Mouse (Mus musculus) C2C12 (cell line): ENCODE results near the gene Ccdc78. TPM values are rescaled to one million over a fixed set of nuclear protein-coding genes. Genes with fewer than 3 reads are reported as not detected.

Experiments
- H3K27me3 ChIP-seq: one replicate; pipeline ENCODE4 v1.6.1; 2011; ENCODE audit not compliant: control insufficient read depth, insufficient read depth, insufficient read length
- H3K36me3 ChIP-seq: one replicate; pipeline ENCODE4 v1.6.1; 2011; ENCODE audit not compliant: control insufficient read depth, insufficient read depth
- H3K4me3 ChIP-seq: one replicate; pipeline ENCODE4 v1.5.1; 2011; ENCODE audit warnings: mild to moderate bottlenecking, control low read depth; ENCODE audit not compliant: poor library complexity, insufficient read depth, severe bottlenecking
- H3K79me2 ChIP-seq: one replicate; pipeline ENCODE4 v1.6.1; 2011; ENCODE audit not compliant: control insufficient read depth, insufficient read depth
- H3K79me3 ChIP-seq: one replicate; pipeline ENCODE4 v1.6.1; 2011; ENCODE audit warnings: low read depth, control low read depth
- H3ac ChIP-seq: one replicate; pipeline ENCODE3; 2011; ENCODE audit warnings: low read depth; ENCODE audit not compliant: control insufficient read depth, insufficient read length
- CEBPB ChIP-seq: IDR thresholded peaks from one replicate; pipeline ENCODE4 v1.6.1; 2011; ENCODE audit warnings: low read depth, mild to moderate bottlenecking, control low read depth, moderate library complexity
- CTCF ChIP-seq: IDR thresholded peaks from one replicate; pipeline ENCODE4 v1.5.1; 2011; ENCODE audit not compliant: control insufficient read depth, insufficient read depth, insufficient read length
- FOSL1 ChIP-seq: IDR thresholded peaks from one replicate; pipeline ENCODE4 v1.8.0; 2011; ENCODE audit warnings: mild to moderate bottlenecking, low read length; ENCODE audit not compliant: poor library complexity, insufficient read depth, severe bottlenecking
- MAX ChIP-seq: IDR thresholded peaks from one replicate; pipeline ENCODE4 v1.6.1; 2011; ENCODE audit warnings: mild to moderate bottlenecking, control low read depth
- MYOD1 ChIP-seq: IDR thresholded peaks from one replicate; pipeline ENCODE4 v1.6.1; 2011; ENCODE audit warnings: low read depth; ENCODE audit not compliant: control insufficient read depth, insufficient read length
- MYOG ChIP-seq: IDR thresholded peaks from one replicate; pipeline ENCODE4 v1.6.1; 2011; ENCODE audit not compliant: control insufficient read depth, insufficient read length; ENCODE audit errors: extremely low read depth
- USF1 ChIP-seq: IDR thresholded peaks from one replicate; pipeline ENCODE4 v1.6.1; 2011; ENCODE audit warnings: low read depth, mild to moderate bottlenecking, control low read depth, moderate library complexity
- polyA plus RNA-seq: library from polyadenylated mRNA; unstranded; fragments of >200 nt; fragmentation: generic; extraction: Trizol; gene quantifications from one replicate; pipeline ENCODE4 v1.2.1, GENCODE M21; 2012; ENCODE audit warnings: missing spikeins

Ccdc78 gene
- polyA plus RNA-seq, 1 experiment, result 0.12 TPM

GRCm38 (mm10) chr17:25792615-25793014, 6.2 kb downstream of the Ccdc78 start, which contains the start of gene Fam173a:
TSS of gene Fam173a (minus strand) at chr17:25792901.
- H3K36me3 ChIP-seq, result peaks cover 4% of the 10 kb centered on the region

GRCm38 (mm10) chr17:25794197-25794596, 7.8 kb downstream of the Ccdc78 start:
- H3K79me2 ChIP-seq, result peaks cover 30% of the 10 kb centered on the region
- peaks cover 4% of the 10 kb centered on the region for H3K36me3 ChIP-seq
- no peak overlapping the region for H3ac ChIP-seq
- H3K27me3 ChIP-seq, result no peaks in the 10 kb centered on the region
- no peak overlapping the region for H3K4me3 ChIP-seq
- peaks cover 7% of the 10 kb centered on the region for H3K79me3 ChIP-seq
- TF ChIP-seq CTCF (no peak), MAX (no peak), USF1 (no peak), MYOD1 (no peak)

More at GRCm38 (mm10) chr17:25792615-25793014, 6.2 kb downstream of the Ccdc78 start, which contains the start of gene Fam173a:
- no peak for TF ChIP-seq MYOG
- no peak for TF ChIP-seq CEBPB
- Histone ChIP-seq H3K4me3 (peak within 1 kb of the TSS; percentile 79), H3ac (peak within 1 kb of the TSS; percentile 85), H3K79me3 (peaks cover 7% of the 10 kb centered on the region), H3K79me2 (peaks cover 30% of the 10 kb centered on the region), H3K27me3 (no peaks in the 10 kb centered on the region)

- H3K27me3 ChIP-seq, result no peaks in the 10 kb centered on the region
- peaks cover 30% of the 10 kb centered on the region for H3K79me2 ChIP-seq
- peaks cover 7% of the 10 kb centered on the region for H3K79me3 ChIP-seq
- no peak overlapping the region for H3K4me3 ChIP-seq
- H3ac ChIP-seq, result no peak overlapping the region
- no peak for TF ChIP-seq USF1
- no peak for TF ChIP-seq CEBPB
- TF ChIP-seq MYOG, result no peak
- TF ChIP-seq MYOD1, result no peak
- no peaks in the 10 kb centered on the region for H3K36me3 ChIP-seq
Observed at GRCm38 (mm10) chr17:25794998-25795397, 8.6 kb downstream of the Ccdc78 start.

- TF ChIP-seq CEBPB (no peak), FOSL1 (no peak), MYOD1 (no peak)
- Histone ChIP-seq H3K79me2 (peaks cover 27% of the 10 kb centered on the region), H3K4me3 (peak within 1 kb of the TSS; percentile 51), H3K27me3 (no peaks in the 10 kb centered on the region), H3K79me3 (peaks cover 7% of the 10 kb centered on the region), H3ac (peak within 1 kb of the TSS; percentile 66), H3K36me3 (no peaks in the 10 kb centered on the region)
Observed at GRCm38 (mm10) chr17:25795609-25796092, 9.3 kb downstream of the Ccdc78 start, which contains the start of gene AC134908.4. TSS of gene AC134908.4 (minus strand) at chr17:25795659.

- Histone ChIP-seq H3K4me3 (peak overlapping the region; percentile 51), H3K79me2 (peaks cover 21% of the 10 kb centered on the region), H3ac (peak overlapping the region; percentile 66), H3K79me3 (peaks cover 5% of the 10 kb centered on the region), H3K27me3 (no peaks in the 10 kb centered on the region), H3K36me3 (no peaks in the 10 kb centered on the region)
- TF ChIP-seq CEBPB, result no peak
- no peak for TF ChIP-seq USF1
Observed at GRCm38 (mm10) chr17:25796211-25796771, 9.9 kb downstream of the Ccdc78 start.

- Histone ChIP-seq H3K36me3 (no peaks in the 10 kb centered on the region), H3K79me2 (peaks cover 14% of the 10 kb centered on the region), H3K79me3 (peaks cover 5% of the 10 kb centered on the region), H3K4me3 (peak within 1 kb of the TSS; percentile 51), H3K27me3 (no peaks in the 10 kb centered on the region), H3ac (peak within 1 kb of the TSS; percentile 66)
- TF ChIP-seq MAX (no peak), USF1 (no peak), CTCF (no peak), CEBPB (no peak), MYOD1 (no peak), MYOG (no peak), FOSL1 (no peak)
Observed at GRCm38 (mm10) chr17:25796951-25797369, 10.6 kb downstream of the Ccdc78 start, which contains the start of gene Metrn. TSS of gene Metrn (minus strand) at chr17:25797136.

GRCm38 (mm10) chr17:25801029-25801428, 14.6 kb downstream of the Ccdc78 start:
- Histone ChIP-seq H3K36me3 (no peaks in the 10 kb centered on the region), H3K79me2 (peaks cover 8% of the 10 kb centered on the region), H3K79me3 (no peaks in the 10 kb centered on the region), H3K4me3 (no peak overlapping the region), H3ac (no peak overlapping the region), H3K27me3 (no peaks in the 10 kb centered on the region)
- TF ChIP-seq FOSL1 (no peak), CTCF (peak; percentile 54)
